Mouse (Mus musculus): ENCODE measurements around the gene Gm20458. TPM values are rescaled to one million over a fixed set of nuclear protein-coding genes. Genes with fewer than 3 reads are reported as not detected.

Gm20458 gene
- polyA plus RNA-seq, 1 experiment: 31.6 TPM

DNA sequence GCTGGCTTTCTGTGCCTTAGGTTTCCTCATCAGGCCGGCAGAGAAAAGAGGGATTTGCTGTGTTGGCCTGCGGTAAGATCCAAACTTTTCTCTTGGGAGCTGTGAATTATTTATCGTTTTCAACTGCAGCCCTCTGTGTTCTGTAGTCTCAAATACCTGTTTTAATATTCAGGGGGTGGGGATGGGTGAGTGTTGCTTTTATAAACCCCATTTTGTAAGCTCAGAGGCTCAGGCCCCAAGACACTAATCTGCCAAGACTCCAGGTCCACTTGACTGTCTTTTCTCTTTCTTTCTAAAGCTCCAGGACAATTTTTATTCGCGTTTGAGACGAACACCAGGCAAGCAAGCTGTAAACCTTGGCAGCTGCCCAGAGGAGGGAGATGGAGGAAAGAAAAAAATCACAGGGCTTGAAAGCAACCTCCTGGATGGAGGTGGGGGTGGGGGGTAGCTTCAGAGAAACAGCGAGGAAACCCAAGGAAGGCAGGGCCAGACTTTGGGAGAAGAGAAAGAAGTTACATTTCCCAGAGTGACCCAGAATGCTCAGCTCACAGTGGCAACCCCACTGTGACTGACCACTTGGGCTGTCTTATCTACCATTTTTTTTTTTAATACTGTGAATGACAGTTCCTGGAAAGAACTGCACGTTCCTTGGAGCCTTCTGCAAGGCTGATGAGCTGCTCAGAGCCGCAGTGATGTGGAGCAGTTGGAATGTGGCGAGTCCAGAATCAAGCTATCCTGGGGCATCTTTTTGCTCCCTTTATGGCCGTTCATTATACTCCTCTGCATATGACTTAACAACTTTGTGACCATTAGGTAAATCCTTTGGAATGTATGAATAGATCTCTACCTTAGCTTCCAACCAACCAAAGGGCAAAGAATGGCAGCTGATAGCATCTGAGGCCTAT, 57.8 kb downstream of the Gm20458 start:
- Histone ChIP-seq H3K27me3 (ENCODE audit: control insufficient read depth, insufficient read depth, insufficient read length) (no peaks in the 10 kb centered on the region), H3K79me2 (ENCODE audit: control insufficient read depth, insufficient read depth) (no peaks in the 10 kb centered on the region), H3ac (ENCODE audit: control insufficient read depth, insufficient read length) (no peak overlapping the region), H3K36me3 (ENCODE audit: control insufficient read depth, insufficient read depth) (no peaks in the 10 kb centered on the region), H3K4me3 (no peak overlapping the region), H3K4me2 (ENCODE audit: low read depth) (peak overlapping the region; percentile 45)
- no peak for TF ChIP-seq USF1 (IDR thresholded peaks at IDR 0.05; ENCODE audit: low read depth)
- TF ChIP-seq MAX (IDR thresholded peaks at IDR 0.05; ENCODE audit: low read depth): no peak
- no peak for TF ChIP-seq E2F4 (IDR thresholded peaks at IDR 0.05; ENCODE audit: insufficient read depth)
- TF ChIP-seq MYOG (IDR thresholded peaks at IDR 0.05; ENCODE audit: control insufficient read depth in 1 of 3, insufficient read depth in 1 of 3, insufficient read length in 2 of 3, low read depth in 2 of 3): no peak
- no peak for TF ChIP-seq POLR2A (IDR thresholded peaks at IDR 0.05; ENCODE audit: insufficient read length, low read depth)
- no peak for TF ChIP-seq TCF3 (IDR thresholded peaks at IDR 0.05; ENCODE audit: insufficient read length, low read depth)
- no peak for TF ChIP-seq TCF12 (IDR thresholded peaks at IDR 0.05; ENCODE audit: insufficient read depth, poor library complexity, severe bottlenecking)
- no peak for TF ChIP-seq POLR2AphosphoS2 (IDR thresholded peaks at IDR 0.05; ENCODE audit: insufficient read length, low read depth)
- TF ChIP-seq CEBPB (IDR thresholded peaks at IDR 0.05; ENCODE audit: insufficient read depth, poor library complexity, severe bottlenecking): no peak
- no peak for TF ChIP-seq MYOD1 (IDR thresholded peaks at IDR 0.05; ENCODE audit: control insufficient read depth in 1 of 3, insufficient read length in 2 of 3, low read depth in 2 of 3)
- TF ChIP-seq REST (IDR thresholded peaks at IDR 0.05; ENCODE audit: insufficient read depth, insufficient read length): no peak
- no peak for TF ChIP-seq SRF (IDR thresholded peaks at IDR 0.05; ENCODE audit: control insufficient read depth, insufficient read length, low read depth)

DNA sequence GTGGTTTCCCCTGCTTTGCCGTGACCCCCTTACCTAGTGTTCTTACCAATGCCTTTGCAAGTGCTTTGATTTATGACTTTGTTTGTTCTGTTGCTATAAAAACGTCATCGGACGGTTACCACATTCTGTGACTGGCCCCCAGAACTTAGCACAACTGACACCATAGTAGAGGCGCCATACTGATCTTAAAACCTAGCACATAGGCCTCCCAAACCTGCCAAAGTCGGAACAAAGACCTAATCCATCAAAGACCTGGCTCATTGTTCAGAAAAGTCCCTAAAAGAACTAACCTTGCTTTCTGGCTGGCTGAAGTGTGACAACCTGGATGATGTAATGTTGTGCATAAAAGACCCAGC, 58.4 kb downstream of the Gm20458 start:
- H3K4me3 ChIP-seq: no peak overlapping the region
- H3K4me2 ChIP-seq (ENCODE audit: low read depth): peak overlapping the region; percentile 45
- H3K79me2 ChIP-seq (ENCODE audit: control insufficient read depth, insufficient read depth): no peaks in the 10 kb centered on the region
- no peaks in the 10 kb centered on the region for H3K27me3 ChIP-seq (ENCODE audit: control insufficient read depth, insufficient read depth, insufficient read length)
- no peak overlapping the region for H3ac ChIP-seq (ENCODE audit: control insufficient read depth, insufficient read length)
- TF ChIP-seq MYOD1 (IDR thresholded peaks at IDR 0.05; ENCODE audit: control insufficient read depth in 1 of 3, insufficient read length in 2 of 3, low read depth in 2 of 3): no peak
- no peak for TF ChIP-seq SRF (IDR thresholded peaks at IDR 0.05; ENCODE audit: control insufficient read depth, insufficient read length, low read depth)
- no peak for TF ChIP-seq TCF12 (IDR thresholded peaks at IDR 0.05; ENCODE audit: insufficient read depth, poor library complexity, severe bottlenecking)
- TF ChIP-seq E2F4 (IDR thresholded peaks at IDR 0.05; ENCODE audit: insufficient read depth): no peak
- no peak for TF ChIP-seq POLR2A (IDR thresholded peaks at IDR 0.05; ENCODE audit: insufficient read length, low read depth)
- TF ChIP-seq MAX (IDR thresholded peaks at IDR 0.05; ENCODE audit: low read depth): no peak
- TF ChIP-seq TCF3 (IDR thresholded peaks at IDR 0.05; ENCODE audit: insufficient read length, low read depth): no peak
- no peak for TF ChIP-seq MYOG (IDR thresholded peaks at IDR 0.05; ENCODE audit: control insufficient read depth in 1 of 3, insufficient read depth in 1 of 3, insufficient read length in 2 of 3, low read depth in 2 of 3)
- no peak for TF ChIP-seq POLR2AphosphoS2 (IDR thresholded peaks at IDR 0.05; ENCODE audit: insufficient read length, low read depth)
- no peak for TF ChIP-seq CEBPB (IDR thresholded peaks at IDR 0.05; ENCODE audit: insufficient read depth, poor library complexity, severe bottlenecking)
- TF ChIP-seq USF1 (IDR thresholded peaks at IDR 0.05; ENCODE audit: low read depth): no peak
- no peak for TF ChIP-seq REST (IDR thresholded peaks at IDR 0.05; ENCODE audit: insufficient read depth, insufficient read length)
- no peaks in the 10 kb centered on the region for H3K36me3 ChIP-seq (ENCODE audit: control insufficient read depth, insufficient read depth)

- no peak for TF ChIP-seq TCF12 (IDR thresholded peaks at IDR 0.05; ENCODE audit: insufficient read depth, poor library complexity, severe bottlenecking)
- H3K27me3 ChIP-seq (ENCODE audit: control insufficient read depth, insufficient read depth, insufficient read length): no peaks in the 10 kb centered on the region
Measured at GRCm38 (mm10) chr2:164520782-164521181, 60.0 kb downstream of the Gm20458 start.

DNA sequence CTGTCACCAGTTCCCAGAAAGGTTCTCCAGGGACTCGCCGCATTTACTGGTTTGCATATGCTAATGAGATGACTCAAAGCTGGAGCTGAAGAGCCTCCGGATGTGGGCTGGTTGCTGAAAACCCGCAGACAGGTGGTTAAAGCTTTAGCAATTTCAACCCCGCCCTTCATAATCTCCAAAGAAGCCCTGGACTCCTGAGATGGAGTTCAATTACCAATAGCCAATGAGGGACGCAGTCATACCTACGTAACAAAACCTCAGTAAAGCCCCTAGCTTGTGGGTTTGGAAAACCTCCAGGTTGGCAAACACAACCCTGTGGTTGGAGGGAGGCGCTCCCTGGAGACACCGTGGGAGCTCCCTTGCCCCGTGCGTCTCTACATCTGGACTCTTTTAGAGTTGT, 61.1 kb downstream of the Gm20458 start:
- no peak overlapping the region for H3K4me3 ChIP-seq
- peak overlapping the region; percentile 61 for H3K4me2 ChIP-seq (ENCODE audit: low read depth)
- no peaks in the 10 kb centered on the region for H3K27me3 ChIP-seq (ENCODE audit: control insufficient read depth, insufficient read depth, insufficient read length)
- TF ChIP-seq REST (IDR thresholded peaks at IDR 0.05; ENCODE audit: insufficient read depth, insufficient read length) (no peak), MYOD1 (IDR thresholded peaks at IDR 0.05; ENCODE audit: control insufficient read depth in 1 of 3, insufficient read length in 2 of 3, low read depth in 2 of 3) (peak; percentile 31 to 68 (median 66)), TCF12 (IDR thresholded peaks at IDR 0.05; ENCODE audit: insufficient read depth, poor library complexity, severe bottlenecking) (peak; percentile 39), MYOG (IDR thresholded peaks at IDR 0.05; ENCODE audit: control insufficient read depth in 1 of 3, insufficient read depth in 1 of 3, insufficient read length in 2 of 3, low read depth in 2 of 3) (peak in 2 of 3 experiments; percentile 35 to 47), CEBPB (IDR thresholded peaks at IDR 0.05; ENCODE audit: insufficient read depth, poor library complexity, severe bottlenecking) (peak; percentile 78), TCF3 (IDR thresholded peaks at IDR 0.05; ENCODE audit: insufficient read length, low read depth) (no peak), MAX (IDR thresholded peaks at IDR 0.05; ENCODE audit: low read depth) (no peak), E2F4 (IDR thresholded peaks at IDR 0.05; ENCODE audit: insufficient read depth) (no peak)
- no peaks in the 10 kb centered on the region for H3K79me2 ChIP-seq (ENCODE audit: control insufficient read depth, insufficient read depth)
- no peak overlapping the region for H3ac ChIP-seq (ENCODE audit: control insufficient read depth, insufficient read length)
- H3K36me3 ChIP-seq (ENCODE audit: control insufficient read depth, insufficient read depth): no peaks in the 10 kb centered on the region

More at GRCm38 (mm10) chr2:164520782-164521181, 60.0 kb downstream of the Gm20458 start:
- Histone ChIP-seq H3K4me3 (no peak overlapping the region), H3K4me2 (ENCODE audit: low read depth) (peak overlapping the region; percentile 61), H3K79me2 (ENCODE audit: control insufficient read depth, insufficient read depth) (no peaks in the 10 kb centered on the region), H3K36me3 (ENCODE audit: control insufficient read depth, insufficient read depth) (no peaks in the 10 kb centered on the region), H3ac (ENCODE audit: control insufficient read depth, insufficient read length) (no peak overlapping the region)

DNA sequence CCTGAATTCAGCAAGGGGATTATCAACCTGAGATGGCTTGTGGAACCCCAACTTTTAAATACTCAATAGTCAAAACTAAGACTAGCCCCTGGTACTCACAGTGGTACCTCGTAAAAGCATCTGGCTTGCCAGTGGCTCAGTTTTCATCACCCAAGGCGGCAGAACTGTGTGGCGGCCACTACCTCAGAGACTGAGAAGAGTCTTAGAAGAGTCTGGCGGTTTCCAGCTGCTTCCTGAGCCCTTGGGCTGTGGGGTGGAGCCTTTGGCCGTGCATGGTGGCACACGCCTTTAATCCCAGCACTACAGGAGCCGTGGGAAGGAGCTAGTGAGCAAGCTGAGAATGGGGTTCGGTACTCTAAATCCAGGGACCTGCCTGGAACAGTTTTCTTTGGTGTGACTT, 61.5 kb downstream of the Gm20458 start:
- no peak overlapping the region for H3K4me3 ChIP-seq
- H3K27me3 ChIP-seq (ENCODE audit: control insufficient read depth, insufficient read depth, insufficient read length): no peaks in the 10 kb centered on the region
- no peak for TF ChIP-seq POLR2AphosphoS2 (IDR thresholded peaks at IDR 0.05; ENCODE audit: insufficient read length, low read depth)
- TF ChIP-seq CEBPB (IDR thresholded peaks at IDR 0.05; ENCODE audit: insufficient read depth, poor library complexity, severe bottlenecking): no peak
- no peak for TF ChIP-seq SRF (IDR thresholded peaks at IDR 0.05; ENCODE audit: control insufficient read depth, insufficient read length, low read depth)
- peak overlapping the region; percentile 61 for H3K4me2 ChIP-seq (ENCODE audit: low read depth)
- no peaks in the 10 kb centered on the region for H3K79me2 ChIP-seq (ENCODE audit: control insufficient read depth, insufficient read depth)
- H3ac ChIP-seq (ENCODE audit: control insufficient read depth, insufficient read length): no peak overlapping the region
- no peaks in the 10 kb centered on the region for H3K36me3 ChIP-seq (ENCODE audit: control insufficient read depth, insufficient read depth)

Measured in myocyte (in vitro differentiated cells).